Mouse (Mus musculus): Measurements from ENCODE around the gene Palm3. TPM values are rescaled to one million over a fixed set of nuclear protein-coding genes. Genes with fewer than 3 reads are reported as not detected.
A peak's percentile ranks its signal among the peaks of the same experiment; 100 is the strongest.
"Not testable (repeated sequence)": the region's sequence is repeated elsewhere in the genome, so short reads cannot be mapped to it uniquely, and the experiment has no call there.

The Palm3 gene
- 1 to 10 TPM; 1.1 to 6.0 TPM for total RNA-seq (2021)
- long read RNA-seq, experiment 1, partial matches to known transcripts: 0 of 1 reads
- long read RNA-seq, experiment 1, other reads (novel, unspliced or antisense): 1 of 1 reads
- long read RNA-seq, experiment 2, partial matches to known transcripts: 0 of 4 reads
- long read RNA-seq, experiment 2, other reads (novel, unspliced or antisense): 2 of 4 reads

GRCm38 (mm10) chr8:84021096-84021495 lies at the start of gene Palm3:
Palm3 (plus strand) TSS chr8:84021471.
- DNase-seq (ENCODE audit: low spot score in 2 of 2): no peak

- no peak for DNase-seq (ENCODE audit: low spot score in 2 of 2)
Observed at GRCm38 (mm10) chr8:83971661-83972060, 49.6 kb upstream of the Palm3 start.

DNA sequence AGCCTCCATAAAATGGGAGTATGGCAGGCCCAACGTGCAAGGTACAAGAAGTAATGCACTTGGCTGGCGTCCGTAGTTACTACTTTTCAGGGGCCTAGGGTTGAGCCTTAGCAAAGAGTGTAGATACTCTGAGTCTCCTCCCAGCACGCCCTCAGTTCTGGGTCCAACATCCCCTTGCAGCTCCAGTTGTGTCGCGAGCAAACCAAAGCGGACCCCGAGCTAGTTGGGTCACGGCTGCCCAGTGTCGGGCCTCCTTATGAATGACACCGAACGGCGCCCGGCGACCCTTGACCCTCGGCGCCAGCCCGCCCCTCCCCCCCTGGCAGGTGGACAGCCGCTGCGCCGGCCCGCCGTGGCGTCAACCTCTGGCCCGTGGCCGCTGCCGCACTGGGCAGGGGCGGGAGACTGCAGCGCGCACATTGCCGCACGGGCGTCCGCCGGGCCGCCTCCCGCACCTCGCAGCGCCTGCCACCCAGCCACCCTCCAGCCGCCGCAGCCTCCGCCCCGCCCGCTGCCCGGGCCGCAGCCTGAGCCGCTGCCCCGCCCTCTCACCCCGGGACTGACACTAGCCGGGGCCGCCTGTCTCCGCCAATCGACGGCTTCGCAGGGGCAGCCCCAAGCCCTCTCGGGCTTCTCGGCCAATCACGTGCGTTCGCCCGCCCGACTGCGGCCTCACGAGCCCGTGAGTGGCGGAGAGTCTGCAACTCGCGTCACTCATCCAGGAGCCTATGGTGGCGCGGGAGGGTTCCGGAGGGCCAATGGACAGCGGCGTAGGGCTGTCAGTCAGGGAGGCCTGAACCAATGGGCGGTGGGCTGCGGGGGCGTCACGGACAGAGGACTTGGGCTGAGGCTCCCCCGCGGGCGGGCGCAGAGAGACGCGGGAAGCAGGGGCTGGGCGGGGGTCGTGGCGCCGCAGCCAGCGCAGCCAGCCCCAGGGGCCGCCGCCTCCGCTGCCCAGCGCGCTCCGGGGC lies 48.8 kb upstream of the Palm3 start, which contains the start of gene Prkaca:
Gene Prkaca, plus strand, starts transcription at position 844 of the 971 bp plus-strand sequence.
- DNase-seq (ENCODE audit: low spot score in 2 of 2): peak; percentile 94 to 97

DNA sequence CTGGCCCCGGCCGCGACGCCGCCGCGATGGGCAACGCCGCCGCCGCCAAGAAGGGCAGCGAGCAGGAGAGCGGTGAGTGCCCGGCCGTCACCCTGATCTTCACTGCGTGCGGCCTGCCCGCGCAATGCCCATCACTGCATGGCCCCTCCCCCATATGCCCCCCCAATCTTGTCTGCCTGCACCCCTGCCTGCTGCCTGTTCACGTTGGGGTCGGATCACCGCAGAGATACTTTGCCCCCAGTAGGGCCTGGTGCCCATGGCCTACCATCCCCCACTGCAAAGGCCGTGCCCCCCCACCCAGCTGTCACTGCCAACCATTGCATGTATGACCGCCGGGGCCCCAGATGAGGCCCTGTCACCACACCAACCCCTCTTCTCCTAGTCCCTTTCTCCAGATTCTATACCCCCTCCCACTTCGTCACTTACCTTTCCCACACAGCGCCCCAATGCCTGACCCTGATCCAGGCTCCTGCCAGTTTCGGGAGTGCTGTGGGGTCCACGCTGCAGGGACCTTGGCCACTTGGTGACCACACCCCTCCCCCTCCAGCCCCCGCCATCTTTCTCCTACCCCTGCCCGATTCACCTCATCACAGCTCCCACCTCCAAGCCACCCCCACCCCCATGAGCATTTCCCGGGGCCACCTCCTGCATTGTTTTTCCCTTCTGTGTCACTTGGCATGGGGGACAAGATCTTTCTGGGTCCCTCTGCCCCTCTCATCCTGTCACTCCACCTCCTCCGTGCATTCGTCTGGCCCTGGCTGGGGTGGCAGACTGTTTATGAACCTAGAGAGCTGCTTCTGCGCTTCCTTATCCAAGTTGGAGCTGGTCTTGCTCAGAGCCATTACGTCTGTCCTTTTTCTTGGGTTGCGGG lies 47.9 kb upstream of the Palm3 start:
- no peak for DNase-seq (ENCODE audit: low spot score in 2 of 2)

DNA sequence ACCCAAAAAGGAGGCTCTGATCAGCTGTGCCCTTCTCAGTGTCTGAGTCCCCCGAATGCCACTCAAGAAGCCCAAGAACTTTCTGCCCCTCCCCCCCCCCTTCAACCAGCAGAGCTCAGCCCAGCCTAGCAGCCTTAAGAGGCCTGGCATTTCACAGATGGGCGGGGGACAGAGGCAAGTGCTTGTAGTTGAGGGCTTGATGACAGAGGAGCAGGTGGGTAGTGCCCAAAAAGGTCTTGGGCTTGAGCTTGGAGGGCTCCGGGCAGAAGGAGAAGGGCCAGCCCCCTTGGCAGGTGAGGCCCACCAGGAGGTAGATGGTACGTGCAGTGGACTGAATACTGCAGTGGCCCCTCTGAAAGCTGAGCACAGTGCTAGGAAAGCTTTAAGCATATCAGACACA lies 46.8 kb upstream of the Palm3 start:
- DNase-seq (ENCODE audit: low spot score in 2 of 2): no peak

DNA sequence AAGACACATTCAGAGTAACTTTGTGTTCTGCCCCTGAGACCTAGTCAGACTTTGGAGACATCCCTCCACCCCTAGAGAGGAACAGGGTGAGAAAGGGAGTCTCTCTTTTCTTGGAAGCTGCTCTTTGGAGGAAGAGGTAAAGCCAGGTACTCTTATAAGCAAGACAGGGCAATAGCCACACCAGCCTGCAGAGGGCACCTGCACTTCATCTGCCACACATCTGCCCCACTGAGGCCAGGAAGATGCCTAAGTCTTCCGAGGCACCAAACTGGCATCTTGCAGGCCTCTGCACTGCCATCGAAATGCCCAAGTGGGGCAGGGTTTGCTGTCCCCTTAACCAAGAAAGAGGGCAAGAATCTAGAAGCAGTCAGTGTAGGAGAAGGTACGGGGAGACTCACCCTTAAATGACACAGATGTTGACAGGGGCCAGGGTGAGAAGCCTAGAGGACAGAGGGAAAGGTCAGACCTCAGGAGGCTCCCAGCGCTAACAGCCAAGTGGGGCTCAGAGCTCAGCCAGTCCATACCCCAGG lies 45.1 kb upstream of the Palm3 start:
- DNase-seq (ENCODE audit: low spot score in 2 of 2): no peak

DNA sequence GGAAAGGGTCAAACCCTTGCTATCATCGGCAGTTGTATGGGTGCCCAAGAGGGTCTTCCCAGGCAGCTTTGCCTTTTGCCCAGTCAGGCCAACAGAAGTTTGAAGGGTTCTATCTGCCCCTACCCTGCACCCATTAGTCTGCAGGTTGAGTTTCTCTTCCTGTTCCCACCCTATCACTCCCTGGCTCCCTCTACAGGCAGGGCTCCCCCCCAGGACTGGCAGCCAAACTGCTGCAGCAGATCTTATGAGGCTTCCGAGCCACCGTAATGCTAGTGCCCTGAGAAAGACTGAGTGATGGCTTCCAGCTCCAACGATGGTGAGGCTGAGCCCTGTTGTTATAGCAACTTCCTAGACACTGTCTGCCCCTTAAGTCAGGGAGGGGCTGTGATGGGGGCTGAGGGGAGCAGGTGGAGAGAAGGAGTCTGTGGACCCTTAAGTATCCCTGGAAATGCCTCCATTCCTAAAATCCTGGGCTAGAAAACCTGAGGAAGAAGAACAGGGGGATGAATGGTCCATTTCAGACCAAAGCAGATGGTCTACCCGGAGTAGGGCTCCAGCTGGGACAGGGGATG lies 44.4 kb upstream of the Palm3 start:
- DNase-seq (ENCODE audit: low spot score in 2 of 2): no peak

DNA sequence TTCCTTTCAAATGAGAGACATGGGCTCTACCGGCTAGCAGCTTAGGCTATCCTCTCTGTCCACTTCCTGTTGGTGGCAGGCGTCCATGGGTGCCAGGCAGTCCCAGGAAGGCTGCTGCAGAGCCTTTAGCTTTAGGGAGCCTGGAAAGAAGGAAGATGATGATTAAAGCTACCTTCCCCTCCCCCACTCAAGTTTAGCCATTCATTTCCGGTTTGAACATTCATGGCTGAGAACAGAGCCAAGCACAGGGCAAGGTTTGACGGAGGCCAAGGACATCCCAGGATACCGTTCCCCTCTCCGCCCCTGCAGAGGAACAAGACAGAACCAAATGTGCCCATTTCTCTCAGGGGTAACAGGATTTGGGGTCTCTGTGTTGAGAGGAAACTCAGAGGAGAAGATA lies 43.6 kb upstream of the Palm3 start:
- DNase-seq (ENCODE audit: low spot score in 2 of 2): no peak

- no peak for DNase-seq (ENCODE audit: low spot score in 2 of 2)
Observed at GRCm38 (mm10) chr8:83978200-83978599, 43.1 kb upstream of the Palm3 start.

GRCm38 (mm10) chr8:83980250-83980649 lies 41.0 kb upstream of the Palm3 start:
- DNase-seq (ENCODE audit: low spot score in 2 of 2): no peak

DNA sequence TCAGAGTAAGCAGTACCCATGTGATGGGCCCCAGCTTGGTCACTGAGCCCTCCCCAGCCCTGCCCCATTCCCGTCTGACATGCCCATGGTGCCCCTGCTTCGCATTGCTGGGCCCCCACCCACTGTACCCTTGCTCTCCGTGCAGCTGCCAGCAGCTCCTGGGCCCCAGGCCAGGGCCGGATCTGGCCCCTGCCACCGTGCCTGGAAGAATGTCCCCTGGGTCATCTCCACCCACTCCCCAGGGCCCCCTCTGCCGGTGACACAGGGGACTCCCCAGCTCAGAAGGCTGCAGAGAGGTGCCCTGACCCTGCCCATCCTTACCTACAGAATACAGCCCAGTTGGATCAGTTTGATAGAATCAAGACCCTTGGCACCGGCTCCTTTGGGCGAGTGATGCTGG lies 40.4 kb upstream of the Palm3 start:
- no peak for DNase-seq (ENCODE audit: low spot score in 2 of 2)

GRCm38 (mm10) chr8:83981533-83981932 lies 39.7 kb upstream of the Palm3 start:
- DNase-seq (ENCODE audit: low spot score in 2 of 2): no peak

GRCm38 (mm10) chr8:83982449-83982848 lies 38.8 kb upstream of the Palm3 start:
- DNase-seq (ENCODE audit: low spot score in 2 of 2): no peak

DNA sequence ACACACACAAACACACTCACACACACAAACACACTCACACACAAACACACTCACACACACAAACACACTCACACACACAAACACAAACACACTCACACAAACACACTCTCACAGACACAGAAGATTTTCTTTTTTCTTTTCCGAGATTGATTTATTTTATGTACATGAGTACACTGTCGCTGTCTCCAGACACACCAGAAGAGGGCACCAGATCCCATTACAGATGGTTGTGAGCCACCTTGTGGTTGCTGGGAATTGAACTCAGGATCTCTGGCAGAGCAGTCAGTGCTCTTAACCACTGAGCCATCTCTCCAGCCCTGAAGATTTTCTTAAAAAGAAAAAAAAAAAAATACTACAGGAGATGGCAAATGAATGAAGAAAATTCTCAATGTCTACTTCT lies 38.0 kb upstream of the Palm3 start:
- DNase-seq (ENCODE audit: low spot score in 2 of 2): not testable (repeated sequence)

GRCm38 (mm10) chr8:83989243-83989642 lies 32.0 kb upstream of the Palm3 start:
- DNase-seq (ENCODE audit: low spot score in 2 of 2): no peak

- no peak for DNase-seq (ENCODE audit: low spot score in 2 of 2)
Observed at GRCm38 (mm10) chr8:83990170-83990569, 31.1 kb upstream of the Palm3 start.

GRCm38 (mm10) chr8:83992488-83992887 lies 28.8 kb upstream of the Palm3 start:
- no peak for DNase-seq (ENCODE audit: low spot score in 2 of 2)

DNA sequence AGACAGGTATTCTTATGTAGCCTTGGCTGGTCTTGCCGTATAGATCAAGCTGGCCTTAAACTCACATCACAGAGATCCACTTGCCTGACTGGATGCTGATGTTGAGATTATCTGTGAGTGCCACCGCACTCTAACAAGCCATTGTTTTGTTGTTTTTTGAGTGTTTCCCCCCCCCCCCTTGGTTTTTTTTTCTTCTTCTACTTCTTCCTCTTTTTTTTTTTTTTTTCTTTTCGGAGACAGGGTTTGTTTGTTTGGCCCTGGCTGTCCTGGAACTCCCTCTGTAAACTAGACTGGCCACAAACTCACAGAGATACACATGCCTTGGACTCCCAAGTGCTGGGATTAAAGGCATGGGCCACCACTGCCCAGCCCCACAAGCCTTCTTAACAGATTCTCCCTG lies 27.2 kb upstream of the Palm3 start:
- DNase-seq (ENCODE audit: low spot score in 2 of 2): no peak

DNA sequence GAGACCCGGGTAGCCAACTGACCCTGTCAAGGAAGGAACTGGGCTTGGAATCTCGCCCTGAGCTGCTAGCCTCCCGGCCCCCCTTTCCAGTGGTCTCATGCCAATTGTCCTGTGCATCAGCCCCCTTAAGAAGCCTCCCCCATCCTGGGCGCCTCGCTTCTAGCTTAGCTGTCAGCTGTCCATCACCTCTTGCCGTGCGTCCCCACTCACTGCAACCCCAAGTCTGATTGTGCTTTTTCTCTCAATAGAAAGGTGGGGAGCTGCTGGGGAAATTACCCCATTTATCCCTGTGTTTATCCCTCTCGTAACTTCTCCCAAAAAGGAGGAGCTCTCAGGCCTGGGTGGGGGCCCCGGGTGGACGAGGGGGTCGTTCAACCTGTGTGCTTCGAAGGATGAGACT lies 25.3 kb upstream of the Palm3 start:
- no peak for DNase-seq (ENCODE audit: low spot score in 2 of 2)

- DNase-seq (ENCODE audit: low spot score in 2 of 2): peak; percentile 68 to 78
Observed at GRCm38 (mm10) chr8:83996567-83997505, 24.4 kb upstream of the Palm3 start.
